Mouse (Mus musculus): ENCODE measurements around the gene Dppa1.
"Not testable (repeated sequence)": the region's sequence is repeated elsewhere in the genome, so short reads cannot be mapped to it uniquely, and the experiment has no call there.

Gene Dppa1

DNA sequence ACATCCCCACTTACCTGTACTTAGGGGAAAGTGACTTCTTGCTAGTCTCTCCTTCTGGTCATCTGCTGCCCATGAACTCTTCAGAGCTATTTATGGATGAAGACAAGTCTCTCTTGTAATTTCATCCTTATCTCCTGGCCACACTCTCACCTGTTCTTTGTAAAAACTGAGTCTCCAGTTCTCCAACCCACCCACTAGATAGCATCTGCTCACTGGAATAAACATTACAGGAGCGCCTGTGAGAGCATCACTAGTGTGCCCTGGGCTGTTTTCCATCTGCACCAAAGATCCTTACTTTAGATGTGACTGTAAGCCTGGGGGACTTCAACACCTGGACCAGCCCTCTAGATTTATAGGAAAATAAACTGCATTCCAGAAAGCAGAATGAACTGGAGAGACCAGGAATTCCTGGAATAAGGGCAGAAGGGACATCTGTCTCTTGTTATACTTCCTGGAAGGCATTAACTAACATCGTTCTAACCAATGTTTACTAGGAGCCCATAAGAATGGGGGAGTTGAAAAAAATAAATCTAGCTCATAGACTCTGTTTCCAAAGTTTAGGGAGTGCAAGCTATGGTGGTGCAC is at the start of gene Dppa1:
Gene Dppa1, minus strand, starts transcription at position 51 of the 585 bp plus-strand sequence.
- no peak for DNase-seq

GRCm38 (mm10) chr11:46667938-46668337 is 38.9 kb upstream of the Dppa1 start:
- no peak for DNase-seq

- no peak for DNase-seq
Observed at GRCm38 (mm10) chr11:46667105-46667504, 38.0 kb upstream of the Dppa1 start.

DNA sequence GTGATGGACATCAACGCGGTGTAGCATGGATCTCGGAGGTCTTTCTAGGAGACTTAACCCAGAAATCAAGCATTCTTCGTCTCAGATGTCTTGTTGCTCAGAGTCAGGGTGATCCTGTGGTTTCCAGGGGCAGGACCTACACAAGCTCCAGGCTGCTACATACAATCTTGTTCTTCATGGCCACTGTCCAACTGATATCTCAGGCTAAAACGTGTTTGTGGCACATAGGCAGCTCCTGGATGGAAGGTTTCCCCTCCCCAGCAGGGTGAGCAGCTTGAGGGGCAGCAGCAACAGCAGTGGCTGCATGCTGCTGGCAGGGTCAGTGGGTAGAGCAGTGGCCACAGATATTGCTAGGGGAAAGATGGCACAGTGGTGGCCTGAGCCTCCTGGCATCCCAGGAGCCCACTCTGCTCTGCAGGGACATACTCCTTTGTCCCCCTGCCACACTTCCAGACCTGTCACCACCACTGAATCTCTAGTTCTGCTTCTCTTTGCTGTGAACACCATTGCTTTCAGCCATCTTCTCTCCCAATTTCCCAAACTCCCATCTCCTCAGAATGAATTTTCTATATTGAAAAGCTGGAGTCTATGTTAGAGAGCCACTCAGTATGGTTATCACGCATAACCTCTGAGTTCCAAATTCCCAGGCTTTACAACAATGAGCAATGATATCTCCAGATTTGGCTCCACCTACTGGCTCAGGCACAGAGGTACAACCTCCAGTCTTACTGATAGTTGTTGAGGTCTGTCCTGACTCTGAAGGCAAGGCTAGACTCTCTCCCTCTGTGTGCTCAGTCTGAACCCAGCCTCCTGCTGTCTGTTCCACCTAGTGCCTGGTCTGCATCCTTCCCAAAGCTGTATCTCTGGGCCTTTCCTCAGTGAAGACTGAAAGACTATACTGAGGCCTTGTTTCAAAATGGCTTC is 36.8 kb upstream of the Dppa1 start:
- peak; percentile 22 for DNase-seq

DNA sequence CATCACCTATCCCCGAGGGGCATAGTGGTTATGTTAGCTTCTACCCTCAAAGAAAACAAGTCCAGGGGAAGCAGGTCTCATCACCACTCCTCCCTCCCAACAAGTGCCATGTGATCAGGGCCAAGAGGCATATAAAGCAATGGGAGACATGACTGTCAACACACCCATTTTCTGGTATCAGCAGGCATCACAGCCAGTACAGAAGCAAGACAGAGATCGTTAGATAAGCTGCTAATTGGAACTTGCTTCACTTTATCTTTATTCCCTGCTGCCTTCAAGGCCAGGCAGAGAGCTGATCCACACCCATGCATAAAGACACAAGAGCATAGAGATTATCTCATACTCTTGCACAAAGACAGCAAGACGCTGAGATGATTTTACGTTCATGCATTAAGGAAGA is 34.2 kb upstream of the Dppa1 start:
- DNase-seq: no peak

DNA sequence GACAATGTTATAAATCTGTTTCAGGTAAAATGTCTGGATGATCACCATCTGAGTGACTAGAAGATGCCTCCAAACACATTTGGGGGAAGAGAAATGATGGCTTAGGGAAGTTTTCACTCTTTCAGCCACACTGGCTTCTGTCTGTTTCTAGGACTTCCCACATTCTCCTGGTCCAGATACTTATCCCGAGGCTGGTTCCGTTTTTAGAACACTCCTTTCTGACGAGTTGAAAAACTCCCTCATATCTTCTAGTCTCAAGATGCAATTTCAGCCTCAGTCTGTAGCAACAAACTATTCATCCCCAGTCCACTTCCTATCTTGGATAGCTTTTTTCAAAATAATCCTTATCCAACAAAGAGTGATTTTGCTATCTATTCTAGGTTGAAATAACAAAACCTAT is 23.4 kb upstream of the Dppa1 start:
- DNase-seq: no peak

DNA sequence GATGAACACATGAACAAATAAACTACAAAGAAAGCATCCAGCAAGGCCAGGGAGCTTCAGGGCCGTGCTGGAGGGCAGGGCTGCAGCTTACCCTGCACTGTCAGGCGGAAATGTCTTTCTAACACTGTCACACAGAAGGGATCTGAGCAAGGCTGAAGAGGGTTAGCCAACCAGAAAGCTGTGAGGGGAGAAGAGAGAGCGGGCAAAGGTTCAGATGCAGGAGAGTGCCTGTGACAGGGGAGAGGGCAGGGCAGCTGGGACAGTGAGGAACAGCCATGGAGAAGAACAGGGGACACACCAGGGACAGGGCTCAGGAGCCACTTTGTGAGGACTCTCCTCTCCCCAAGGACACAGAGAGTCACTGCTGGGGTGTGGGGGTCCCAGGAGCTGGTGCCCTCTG is 20.6 kb upstream of the Dppa1 start:
- not testable (repeated sequence) for DNase-seq

DNA sequence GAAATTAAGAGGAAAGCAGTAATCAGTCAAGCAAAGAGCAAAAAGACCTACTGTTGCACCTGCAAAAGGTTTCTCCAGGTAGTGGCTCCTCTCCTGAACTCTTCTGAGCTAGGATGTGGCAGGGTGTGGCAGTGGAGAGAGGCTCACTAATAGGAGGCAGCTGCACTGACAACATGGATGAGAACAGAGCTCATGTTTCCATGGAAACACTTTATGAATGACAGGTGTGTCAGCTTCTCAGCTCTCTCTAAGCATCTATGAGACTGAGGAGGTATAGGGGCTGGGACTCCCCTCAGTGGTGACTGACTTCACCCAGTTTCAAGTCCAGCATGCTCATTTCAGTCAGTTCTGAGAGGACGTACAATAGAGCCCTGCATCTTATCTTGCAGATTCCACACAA is 15.8 kb upstream of the Dppa1 start:
- DNase-seq: no peak

DNA sequence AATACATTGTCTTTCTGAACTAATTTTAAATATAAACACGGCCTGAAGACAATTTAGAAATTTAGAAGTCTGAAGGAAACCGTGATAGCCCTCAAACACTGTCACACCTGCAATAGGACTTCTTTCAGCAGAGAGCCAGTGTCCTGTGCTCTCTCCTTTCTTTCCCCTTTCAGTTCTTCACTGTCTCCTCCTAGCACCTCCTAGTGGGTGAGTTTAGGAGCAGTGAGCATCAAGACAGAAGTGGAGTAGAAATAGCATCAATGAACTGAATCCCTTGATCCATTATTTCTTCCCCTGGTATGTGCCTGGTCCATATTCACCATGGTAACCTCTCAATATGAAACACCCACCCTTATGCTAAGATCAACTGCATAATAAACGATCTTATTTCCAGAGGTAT is 7.5 kb upstream of the Dppa1 start:
- no peak for DNase-seq

DNA sequence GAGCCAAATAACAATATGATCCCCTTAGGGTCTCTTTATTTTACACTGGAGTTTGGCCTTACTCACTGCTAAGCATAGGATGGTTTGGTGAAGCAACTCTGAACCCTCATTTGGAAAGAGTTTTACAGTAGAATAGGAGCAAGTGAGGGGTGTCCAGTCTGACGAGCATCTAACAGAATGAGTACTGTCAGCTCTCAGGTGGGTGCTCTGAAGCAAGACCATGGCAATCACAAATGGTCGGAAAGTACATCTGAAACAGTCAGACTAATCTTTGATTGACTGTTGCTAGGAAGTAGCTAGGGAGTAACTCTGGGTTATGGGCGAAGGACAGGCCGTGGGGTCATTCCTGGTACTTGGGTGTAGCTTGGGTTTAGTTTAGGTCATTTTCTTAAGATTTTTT is 6.5 kb upstream of the Dppa1 start:
- not testable (repeated sequence) for DNase-seq

- DNase-seq: peak; percentile 43
Observed at GRCm38 (mm10) chr11:46631635-46632034, 2.6 kb upstream of the Dppa1 start.

DNA sequence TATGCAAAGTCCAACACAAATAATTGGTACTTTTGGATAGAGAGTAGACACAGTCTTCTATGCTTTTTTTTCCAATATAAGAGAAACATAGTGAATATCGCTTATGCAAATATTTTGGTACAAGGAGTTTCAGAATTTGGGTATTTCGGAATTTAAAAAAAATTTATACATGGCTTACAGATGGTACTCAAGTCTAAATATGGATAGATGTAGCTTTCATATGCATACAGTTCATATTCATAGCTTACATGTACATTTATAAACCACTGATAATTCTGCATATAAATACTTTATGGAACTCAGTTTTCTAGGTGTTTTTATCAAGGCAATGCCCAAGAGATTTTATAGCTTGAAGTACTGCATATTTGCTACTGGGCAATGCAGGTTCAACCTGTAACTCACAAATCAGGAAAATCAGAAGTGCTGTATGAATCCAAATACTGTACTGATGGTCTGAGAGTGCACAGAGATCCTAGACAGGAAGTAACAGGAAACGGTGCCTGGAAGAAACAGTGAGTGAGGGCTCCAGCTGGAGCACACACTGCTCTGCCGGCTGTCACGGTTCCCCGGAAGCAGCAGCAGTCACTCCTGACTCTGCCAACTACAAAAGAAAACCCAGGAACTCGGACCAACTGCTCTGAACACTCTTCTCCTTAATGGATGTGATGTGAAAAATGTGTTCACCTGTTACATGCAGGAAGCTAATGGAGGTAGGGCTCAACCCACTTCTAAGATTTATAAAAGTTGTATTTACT is 8.5 kb downstream of the Dppa1 start:
- no peak for DNase-seq

DNA sequence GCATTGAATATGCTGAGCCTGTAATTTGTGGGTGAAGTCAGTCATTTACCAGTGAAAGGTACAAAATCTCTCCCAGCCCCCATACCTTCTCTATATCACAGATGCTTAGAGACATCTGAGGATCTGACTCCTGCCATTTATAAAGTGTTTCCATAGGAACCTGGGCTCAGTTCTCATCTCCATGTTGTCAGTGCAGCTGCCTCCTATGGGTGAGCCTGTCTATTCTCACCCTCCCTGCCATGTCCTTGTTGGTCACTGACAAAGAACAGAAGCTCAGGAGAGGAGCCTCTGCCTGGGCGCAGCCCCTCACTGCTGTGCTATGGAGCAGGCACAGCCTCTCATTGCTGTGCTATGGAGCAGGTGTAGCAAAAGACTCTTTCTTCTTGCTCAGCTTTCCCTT is 9.1 kb downstream of the Dppa1 start:
- no peak for DNase-seq

DNA sequence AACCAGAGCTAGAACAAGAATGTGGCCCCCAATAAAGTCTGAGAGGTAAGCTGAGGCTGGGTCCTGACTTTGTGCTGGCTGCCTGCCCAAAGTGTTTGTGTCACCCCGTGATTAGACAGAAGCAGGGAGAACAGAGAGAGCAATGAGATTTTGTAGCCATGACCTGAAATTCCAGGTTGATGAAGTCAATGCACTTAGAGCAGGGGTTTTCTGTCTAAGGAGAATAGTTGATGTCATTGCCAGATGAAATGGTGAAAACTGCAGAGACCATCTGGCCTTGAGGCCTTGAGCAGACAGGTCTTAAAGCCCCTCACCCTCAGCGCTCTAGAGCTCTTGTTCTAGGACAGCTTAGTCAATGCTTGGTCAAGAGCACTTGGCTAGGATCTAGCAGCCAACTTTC is 36.6 kb downstream of the Dppa1 start:
- no peak for DNase-seq

DNA sequence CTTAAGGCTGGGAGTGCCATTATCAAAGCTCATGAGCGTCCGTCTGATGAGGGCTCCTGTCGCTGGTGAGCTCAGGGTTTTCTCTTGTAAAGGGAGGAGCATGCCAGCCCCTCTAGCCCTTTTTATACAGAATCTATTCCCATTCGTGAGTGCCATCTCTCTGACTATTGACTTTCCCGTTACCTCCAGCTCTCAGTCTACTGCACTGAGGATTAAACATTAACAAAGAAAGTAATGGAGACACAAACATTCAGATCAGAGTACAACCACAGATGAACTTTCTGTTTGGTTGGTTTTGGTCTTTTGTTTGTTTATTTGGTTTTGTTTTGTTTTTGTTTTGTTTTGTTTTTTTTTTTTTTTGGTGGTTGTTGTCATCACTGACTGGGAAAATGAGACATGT is 46.3 kb downstream of the Dppa1 start:
- no peak for DNase-seq

DNA sequence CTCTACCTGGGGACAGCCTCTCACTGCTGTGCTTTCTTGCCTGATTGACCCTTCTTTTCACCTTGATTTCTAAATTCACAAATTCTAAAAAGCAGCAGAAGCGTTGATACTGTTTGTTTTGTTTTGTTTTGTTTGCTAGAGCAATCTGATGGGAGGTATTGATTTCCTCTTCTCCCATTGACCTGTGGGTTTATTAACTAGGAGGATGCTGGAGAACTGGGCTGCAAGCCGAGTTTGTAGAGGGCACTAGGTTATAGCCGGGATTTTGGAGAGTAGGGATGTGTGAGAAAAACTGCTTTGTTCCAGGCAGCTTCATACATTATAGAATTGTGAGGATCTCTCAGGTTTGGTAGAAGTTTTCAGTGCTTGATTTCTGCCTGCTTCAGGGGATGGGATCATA is 48.6 kb downstream of the Dppa1 start:
- DNase-seq: no peak

GRCm38 (mm10) chr11:46578771-46579281 is 50.2 kb downstream of the Dppa1 start:
- DNase-seq: no peak

DNA sequence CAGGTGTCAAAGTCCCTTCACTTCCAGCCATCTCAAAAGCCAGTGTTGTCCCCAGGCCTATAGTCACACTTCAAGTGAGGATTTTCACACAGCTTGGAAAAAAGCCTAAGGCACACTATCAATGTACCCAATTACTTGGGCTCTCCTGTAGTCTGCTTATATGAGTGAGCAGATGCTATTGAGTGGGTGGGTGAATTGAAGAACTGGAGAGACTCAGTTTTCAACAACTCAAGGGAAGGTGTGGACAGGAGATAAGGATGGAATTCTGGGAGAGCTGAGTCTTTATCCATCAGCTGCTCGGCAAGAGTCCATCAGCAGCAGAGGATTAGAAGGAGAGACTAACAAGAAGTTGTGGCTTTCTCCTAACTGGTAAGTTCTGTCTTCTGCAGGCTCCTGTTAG is 57.7 kb downstream of the Dppa1 start, which contains the start of gene BC053393:
Gene BC053393, plus strand, starts transcription at position 210 of the 400 bp plus-strand sequence.
- no peak for DNase-seq

DNA sequence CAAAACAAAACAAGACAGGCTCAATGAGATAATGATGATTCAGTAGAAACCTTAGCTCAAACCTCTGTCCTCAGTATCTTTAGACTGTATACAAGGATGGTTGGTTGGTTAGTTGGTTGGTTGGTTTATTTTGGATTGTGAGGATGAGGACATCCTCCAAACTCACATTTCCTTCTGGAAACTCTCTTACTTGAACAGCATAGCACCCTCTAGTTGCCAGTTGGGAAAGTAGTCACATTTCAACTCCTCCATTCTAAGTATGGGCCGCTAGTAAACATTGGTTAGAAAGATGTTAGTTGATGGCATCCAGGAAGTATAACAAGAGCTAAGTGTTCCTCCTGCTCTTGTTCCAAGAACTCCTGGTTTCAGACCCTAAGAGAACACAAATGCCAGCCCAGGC is 60.0 kb downstream of the Dppa1 start:
- no peak for DNase-seq

GRCm38 (mm10) chr11:46565967-46566366 is 63.1 kb downstream of the Dppa1 start:
- DNase-seq: no peak

DNA sequence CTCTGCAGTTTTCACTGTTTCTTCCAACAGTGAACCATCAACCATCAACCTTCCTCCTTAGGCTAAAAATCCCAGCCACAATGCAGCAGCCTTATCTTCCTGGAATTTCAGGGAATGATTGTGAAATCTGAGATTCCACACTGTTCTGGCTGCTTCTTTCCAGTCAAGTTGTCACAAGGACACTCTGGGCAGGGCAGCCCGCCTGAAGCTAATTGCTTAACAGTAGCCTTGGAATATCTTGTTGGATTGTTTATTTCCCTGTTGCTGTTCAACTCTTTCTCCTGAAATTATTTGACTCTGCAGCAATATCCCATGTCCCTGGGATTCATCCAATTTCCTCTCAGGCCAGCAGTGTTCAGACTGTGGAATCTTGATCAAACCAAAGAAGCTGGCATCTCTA is 64.4 kb downstream of the Dppa1 start:
- DNase-seq: peak; percentile 17

DNA sequence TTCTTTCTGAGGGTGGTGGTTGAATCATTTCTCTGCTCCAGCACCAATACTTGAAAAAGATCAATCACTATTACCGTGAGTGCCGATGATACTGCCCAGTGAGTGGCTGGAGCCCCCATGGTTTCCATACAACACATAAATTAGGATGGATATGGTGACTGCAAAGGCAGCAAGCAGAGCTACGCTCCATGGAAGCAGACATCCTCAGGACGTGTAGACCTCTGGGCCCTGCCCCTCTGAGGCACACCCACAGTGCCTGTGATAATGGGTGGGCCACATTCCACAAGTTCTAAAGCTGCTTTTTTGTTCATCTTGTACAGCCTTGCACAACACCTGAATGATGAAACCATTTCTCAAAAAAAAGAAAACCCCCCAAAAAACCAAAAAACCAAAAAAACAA is 68.0 kb downstream of the Dppa1 start:
- DNase-seq: no peak

All from lung, postnatal 10 days (tissue).